Mouse (Mus musculus) heart, postnatal 36 days (tissue): ENCODE measurements around the gene Pik3cb. TPM values are rescaled to one million over a fixed set of nuclear protein-coding genes. Genes with fewer than 3 reads are reported as not detected.

ENCODE experiments used
- DNase-seq, 2 experiments: peaks; one replicate each; pipeline ENCODE4 v3.0.0; 2021 to 2022
- intact Hi-C: fragments of 180-260 bp; cut with DNase I; formaldehyde crosslinking; loops from one replicate; pipeline ENCODE4 v1.15.1; 2025
- total RNA-seq, 2 experiments: library from RNA; stranded (reverse); gene quantifications; 2 replicates each; pipeline ENCODE4 v1.2.3; 2021

Pik3cb gene
- total RNA-seq, 2 experiments from 2014 or later, result 10.8 to 11.6 TPM

DNA sequence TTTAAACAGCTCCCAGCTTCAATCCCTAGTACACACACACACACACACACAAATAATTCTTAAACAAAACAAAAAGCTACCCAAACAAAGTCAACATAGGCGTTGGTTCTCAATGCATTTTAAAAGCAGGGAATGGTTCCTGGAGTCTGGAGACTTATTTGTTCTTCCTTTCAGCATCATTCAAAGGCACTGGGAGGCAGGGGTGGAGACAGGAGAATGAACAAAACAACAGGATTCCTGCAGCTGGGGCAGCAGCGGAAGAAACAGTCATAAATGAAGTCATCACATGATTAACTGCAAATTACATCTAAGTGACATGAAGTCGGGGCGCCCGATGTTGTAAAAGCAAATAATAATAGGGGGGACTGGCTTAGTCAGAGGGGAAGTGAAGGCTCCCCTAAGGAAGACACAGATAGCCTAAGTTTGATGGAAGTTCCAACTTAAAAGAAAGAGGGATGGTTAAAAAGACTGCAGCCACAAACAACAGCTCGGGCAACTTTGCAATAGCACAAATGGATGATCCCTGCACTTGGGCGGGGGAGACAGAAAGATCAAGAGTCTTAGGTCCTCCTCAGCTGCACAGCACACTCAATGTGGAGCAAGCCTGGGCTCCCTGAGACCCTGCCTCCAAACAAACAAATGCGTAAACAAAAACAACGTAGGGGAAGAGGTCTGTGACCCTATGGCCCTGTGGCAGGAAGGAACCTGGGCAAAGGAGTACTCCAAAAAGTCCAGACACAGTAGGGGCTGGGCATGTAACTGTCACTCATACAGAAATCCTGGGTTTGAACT lies 12.5 kb upstream of the Pik3cb start:
- DNase-seq, result no peak
- intact Hi-C loops, result no loop called here

DNA sequence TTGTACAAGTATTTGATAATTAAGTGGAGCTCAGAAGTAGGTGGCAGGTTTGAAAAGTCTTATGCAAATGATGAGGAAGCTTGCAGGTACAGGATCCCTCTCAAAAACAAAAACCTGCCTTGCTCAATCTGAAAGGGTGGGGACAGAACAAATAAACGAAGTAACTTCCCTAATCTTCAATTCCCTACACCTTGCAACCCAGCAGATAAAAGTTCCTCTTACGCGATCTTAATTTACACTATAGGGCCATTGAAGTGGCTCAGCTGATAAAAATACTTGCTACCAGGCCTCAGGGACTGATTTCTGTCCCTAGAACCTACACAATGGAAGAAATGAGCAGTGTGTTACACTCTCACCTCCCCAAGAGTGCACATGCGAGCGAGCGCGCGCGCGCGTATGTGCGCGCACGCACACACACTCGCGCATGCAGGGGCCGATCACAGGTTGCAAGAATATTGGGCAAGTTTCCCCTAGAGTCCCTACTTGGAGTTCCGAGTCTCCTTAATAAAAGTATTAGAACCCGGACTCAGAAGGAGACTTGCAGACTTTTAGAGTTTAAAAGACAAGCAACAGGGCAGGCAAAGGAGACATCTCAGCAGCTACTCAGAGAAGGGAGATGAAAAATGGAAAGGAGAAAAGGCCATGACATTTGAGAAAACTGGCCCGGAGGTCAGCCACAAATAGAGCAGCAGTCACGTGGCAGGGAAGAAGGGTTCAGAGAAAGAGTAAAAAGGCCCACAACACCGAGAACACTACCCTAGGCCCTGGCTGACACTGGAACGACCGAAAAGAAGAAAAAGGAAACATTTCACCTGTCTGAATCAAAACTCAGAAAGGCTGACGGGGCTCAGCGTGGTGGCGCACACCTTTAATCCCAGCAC lies 6.7 kb upstream of the Pik3cb start:
- intact Hi-C loops, result no loop called here
- no peak for DNase-seq

DNA sequence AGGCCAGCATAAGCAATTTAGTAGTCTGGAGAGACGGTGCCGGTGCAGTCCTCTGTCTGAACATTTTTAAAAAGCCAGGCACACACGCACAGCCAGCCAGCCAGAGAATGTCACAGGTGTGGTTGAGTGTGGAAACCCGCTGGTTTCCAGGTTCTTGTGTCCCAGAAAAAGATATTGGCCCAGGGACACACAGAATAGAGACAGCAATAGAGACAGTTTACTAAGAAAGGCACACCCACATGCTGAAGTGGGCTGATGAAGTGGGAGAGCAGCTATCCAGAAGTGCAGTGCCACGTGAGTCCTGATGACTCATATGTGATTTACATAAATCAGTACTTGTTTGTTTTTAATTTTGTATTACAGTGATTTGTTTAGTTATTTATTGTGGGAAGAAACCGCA lies 5.3 kb upstream of the Pik3cb start:
- intact Hi-C loops, result no loop called here
- no peak for DNase-seq

DNA sequence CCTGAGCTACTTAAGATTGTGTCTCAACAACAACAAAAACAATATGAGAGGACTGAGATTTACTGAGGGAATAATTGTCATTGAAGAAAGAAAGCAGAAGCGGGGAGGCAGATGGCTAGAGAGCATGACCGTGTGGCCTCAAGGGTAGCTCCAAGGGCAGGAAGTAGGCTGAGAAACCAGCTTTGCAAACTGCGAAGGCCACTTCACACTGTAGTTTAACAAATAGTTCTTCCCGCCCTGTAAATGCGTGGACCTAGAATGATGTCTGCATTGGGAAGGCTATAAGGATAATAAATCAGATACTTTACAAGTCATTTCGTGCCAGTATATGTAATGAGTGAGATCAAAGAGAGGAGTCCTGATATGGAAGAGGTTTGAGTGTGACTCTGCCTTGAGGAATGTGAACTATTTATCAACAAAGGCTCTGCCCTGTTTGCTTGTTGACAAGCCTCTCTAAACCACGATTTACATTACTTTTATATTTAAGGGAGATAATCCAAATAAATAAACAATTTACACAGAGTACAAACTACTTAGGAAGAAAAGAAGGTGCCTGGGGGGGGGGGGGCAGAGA lies 4.1 kb upstream of the Pik3cb start:
- DNase-seq, result no peak
- intact Hi-C loops, result no loop called here

DNA sequence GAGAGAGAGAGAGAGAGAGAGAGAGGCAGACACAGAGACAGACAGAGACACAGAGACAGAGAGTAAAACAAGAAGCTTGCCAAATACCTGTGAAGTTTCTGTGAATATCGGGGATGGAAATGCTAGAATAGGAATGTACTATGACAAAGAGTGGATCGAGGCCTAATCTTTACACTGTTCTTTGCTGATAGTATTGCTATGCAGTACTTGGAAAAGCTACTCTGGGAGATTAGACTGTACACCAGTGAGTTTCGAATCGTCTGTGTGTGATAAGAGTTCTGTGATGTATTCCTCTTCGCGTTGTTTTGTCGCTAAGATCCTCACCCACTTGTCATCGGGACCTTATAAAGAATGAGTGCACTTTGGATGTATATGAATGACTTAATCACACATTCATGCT lies 1.2 kb upstream of the Pik3cb start:
- no peak for DNase-seq
- intact Hi-C loops, result loop anchor here (2.0 kb wide), 2 partner anchors 43 to 101 kb away; partner anchors contain the start of gene Cep70

DNA sequence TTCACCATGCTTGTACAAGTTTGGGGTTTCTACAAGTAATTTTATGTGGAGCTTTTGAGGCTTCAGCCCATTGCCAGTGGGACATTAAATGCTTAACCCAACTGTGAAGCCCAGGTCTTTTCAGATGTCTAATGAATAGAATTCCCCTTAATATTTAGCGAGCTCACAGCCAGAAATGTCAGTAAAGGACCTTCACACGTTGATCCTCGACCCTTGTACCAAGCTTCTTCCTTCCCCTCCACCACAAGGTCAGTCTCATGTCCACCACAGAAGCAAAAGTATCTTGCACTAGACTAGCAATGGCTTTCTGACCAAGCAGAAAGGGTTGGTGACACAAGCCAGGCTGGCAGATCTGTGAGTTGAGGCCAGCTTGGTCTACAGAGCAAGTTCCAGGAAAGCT lies 750 bp upstream of the Pik3cb start:
- intact Hi-C loops, result loop anchor here (2.0 kb wide), 2 partner anchors 42 to 102 kb away; partner anchors contain the start of gene Cep70
- no peak for DNase-seq

DNA sequence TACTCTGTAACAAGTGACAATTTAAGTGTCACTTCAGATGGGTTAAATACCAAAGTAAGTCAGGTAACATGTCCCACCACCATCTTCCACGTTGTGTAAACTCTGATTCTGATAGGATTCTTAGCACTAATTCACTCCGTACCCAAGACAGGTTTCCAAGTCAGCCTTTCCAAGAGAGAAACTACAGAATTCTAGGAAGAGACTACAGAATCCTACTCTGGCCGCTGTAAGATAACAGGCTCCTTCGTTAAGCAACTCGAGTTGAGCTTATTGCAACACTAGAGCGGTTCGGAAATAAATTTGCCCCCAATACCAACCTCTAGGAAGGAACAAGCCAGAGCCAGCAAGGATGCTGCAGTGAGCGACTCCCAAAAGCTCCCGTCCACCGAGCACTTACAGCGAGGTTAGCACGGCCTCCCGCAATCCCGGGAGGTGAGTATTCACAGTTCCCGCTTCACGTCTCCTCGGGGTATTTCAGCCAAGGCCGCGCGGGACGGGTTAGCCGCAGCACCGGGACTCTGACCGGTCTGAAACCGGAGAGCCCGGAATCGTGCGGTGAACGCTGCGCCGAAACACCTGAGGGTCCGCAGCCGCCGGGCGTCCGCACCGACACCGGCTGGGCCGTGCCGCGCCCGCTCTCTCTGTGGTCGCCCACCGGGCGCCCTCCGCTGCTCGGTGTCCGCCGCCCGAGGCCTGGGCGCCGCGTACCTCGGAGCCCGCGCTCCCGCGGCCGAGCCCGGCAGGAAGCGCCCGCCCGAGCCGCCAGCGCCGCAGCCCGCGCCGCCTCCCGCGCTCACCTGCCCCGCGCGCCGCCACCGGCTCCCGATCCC lies 1.0 kb downstream of the Pik3cb start:
- intact Hi-C loops, result loop anchor here (2.0 to 10.0 kb wide), 3 partner anchors 41 to 295 kb away; partner anchors contain the start of genes Cep70 and Mras
- peak in 1 of 2 experiments; percentile 34 for DNase-seq

DNA sequence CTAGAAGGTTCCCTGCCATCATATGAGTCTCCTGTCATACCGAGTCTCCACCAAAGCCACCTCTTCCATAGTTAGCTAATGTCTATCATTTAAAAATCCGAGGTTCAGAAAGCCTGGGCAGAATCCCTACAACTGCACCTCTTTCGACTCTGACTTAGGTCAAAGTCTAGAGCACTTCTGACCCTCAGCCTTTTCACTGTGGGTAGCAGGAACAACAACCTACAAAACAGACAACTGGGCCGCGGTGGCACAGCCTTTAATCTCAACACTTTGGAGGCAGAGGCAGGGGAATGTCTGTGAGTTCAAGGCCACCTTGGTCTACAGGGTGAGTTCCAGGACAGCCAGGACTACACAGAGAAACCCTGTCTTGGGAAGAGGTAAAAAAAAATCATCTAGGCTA lies 3.1 kb downstream of the Pik3cb start:
- DNase-seq, result no peak
- intact Hi-C loops, result loop anchor here (10.0 kb wide), 1 partner anchor 298 kb away; the partner anchor contains the start of gene Mras

DNA sequence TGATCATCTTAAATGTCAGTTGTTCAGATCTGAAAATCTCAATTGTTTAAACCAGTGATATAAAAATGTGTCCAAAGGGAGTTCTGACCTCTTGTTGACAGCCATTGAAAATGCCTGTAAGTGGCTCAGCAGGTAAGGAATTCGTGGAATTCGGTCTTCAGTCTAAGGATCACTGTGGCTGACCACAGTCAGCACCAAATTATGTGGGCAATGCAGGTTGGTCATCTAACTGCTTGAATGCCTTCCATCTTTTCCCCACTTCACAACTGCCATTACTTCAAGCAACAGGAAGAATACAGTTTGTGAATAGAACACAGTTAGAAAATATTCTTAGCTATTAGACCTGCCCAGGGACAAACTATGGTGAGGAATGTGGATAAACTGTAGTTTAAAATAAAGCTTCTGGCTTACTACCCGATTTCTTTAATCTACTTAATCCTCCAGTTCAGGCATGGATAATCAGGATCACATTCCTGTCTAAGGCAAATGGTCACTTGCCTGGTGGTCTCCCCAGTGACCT lies 8.4 kb downstream of the Pik3cb start:
- intact Hi-C loops, result loop anchor here (10.0 kb wide), 1 partner anchor 303 kb away; the partner anchor contains the start of gene Mras
- no peak for DNase-seq

DNA sequence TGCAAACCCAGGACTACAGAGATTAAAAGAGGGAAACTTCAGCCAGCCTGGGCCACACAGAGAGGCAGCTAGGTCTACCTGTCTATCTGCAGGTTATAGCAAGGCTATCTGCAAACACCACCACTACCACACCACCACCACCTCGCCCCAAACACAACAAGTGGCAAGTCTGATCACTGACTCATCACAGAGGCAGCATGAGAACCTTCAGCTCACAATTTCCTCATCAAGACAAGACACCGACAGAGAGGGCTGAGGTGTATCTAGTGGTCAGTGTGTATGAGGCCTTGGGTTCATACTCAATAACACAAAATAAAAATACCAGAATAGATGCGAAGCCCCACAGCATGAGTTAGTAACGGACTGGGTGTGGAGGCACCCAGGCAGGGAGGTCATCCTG lies 9.3 kb downstream of the Pik3cb start:
- DNase-seq, result no peak
- intact Hi-C loops, result loop anchor here (10.0 kb wide), 1 partner anchor 304 kb away; the partner anchor contains the start of gene Mras

DNA sequence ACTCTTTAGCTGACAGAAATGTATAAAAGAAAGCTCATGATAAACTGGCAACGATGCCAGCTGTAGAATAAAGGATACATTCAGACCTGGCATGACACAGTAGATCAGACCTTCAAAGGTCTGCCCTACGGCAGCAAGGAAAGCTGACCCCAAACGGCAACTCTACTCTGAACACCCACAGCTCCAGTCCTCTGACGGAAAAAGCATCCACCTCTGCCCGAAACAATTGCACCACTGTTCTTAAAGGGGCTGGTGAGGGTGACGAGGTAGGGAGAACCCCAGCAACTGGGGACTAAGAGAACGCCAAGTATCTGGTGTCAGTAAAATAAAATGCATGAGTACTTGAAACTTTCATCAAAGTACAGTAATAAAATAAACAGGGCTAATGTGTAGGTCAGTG lies 12.8 kb downstream of the Pik3cb start:
- intact Hi-C loops, result no loop called here
- DNase-seq, result no peak

DNA sequence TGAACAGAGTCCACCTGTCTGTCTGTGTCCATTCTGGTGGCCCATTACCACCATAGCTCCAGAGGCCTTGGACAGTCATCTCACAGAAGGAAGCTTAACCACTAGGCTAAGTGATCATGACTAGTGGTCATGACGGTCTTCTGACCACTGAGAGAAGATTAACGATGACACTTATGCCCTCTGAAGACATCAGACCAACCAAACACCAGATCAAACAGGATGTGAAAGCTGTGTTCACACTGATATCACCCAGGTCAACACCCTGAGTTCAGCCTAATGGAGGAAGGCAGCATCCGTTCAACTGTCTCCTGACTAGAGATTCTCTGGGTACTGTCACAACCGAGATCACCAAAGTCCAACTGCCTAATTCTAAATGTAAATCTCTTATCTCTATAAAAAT lies 17.7 kb downstream of the Pik3cb start:
- intact Hi-C loops, result no loop called here
- DNase-seq, result no peak

DNA sequence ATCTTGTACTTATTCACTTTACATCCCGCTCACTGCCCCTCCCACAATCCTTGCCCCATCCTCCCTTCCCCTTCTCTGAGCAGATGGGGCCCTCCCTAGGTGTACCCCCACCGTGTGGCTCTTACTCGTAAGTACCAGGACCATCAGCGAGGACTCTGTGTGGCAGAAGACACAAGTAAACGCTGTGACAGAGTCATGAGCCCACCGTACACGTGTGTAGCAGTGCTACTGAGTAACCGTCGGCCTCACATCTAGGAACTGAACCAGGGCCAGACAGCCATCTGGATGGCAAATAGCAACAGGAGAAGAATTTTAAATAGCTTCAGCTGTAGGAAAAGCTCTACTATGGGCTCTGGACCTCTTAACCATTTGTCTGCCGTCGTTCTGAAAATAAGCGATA lies 28.0 kb downstream of the Pik3cb start:
- no peak for DNase-seq

DNA sequence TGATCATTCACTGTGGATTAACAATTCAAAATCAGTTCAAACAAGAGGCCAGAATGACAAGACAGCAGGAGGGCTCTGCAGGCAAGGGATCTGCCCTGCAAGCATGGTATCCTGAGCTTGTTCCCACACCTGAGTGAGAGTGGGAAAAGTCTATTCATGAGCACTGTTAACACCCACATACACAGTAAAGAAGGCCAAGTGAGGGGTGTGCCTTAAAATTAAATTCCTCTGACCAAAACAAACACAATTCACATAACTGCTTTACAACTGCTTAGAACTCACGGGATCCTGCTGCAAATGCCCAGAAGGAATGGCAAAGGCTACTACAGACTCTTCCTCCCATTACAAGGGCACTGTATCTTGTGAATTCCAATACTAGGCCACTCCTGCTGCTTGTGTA lies 29.3 kb downstream of the Pik3cb start:
- intact Hi-C loops, result no loop called here
- no peak for DNase-seq

More for the DNA sequence above, 28.0 kb downstream of the Pik3cb start:
- intact Hi-C loops, result no loop called here

DNA sequence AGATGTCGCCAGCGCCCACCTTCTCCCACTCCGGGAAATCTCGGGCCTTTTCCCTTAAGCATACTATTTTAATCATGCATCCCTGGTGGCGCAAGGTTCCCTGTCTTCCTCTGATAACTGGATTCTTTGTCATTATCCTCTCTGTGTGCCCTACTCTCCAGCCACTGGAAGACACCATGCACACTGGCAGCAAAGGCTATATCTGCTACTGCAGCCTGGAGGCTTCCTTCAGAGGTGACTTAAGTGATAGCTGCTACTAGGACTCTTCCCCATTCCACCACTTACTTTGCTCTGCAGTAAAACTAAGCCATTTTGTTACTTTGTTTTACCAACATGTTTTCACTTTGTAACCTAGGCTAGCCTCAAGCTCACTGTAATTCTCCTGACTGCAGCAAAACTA lies 30.2 kb downstream of the Pik3cb start:
- DNase-seq, result no peak
- intact Hi-C loops, result no loop called here

DNA sequence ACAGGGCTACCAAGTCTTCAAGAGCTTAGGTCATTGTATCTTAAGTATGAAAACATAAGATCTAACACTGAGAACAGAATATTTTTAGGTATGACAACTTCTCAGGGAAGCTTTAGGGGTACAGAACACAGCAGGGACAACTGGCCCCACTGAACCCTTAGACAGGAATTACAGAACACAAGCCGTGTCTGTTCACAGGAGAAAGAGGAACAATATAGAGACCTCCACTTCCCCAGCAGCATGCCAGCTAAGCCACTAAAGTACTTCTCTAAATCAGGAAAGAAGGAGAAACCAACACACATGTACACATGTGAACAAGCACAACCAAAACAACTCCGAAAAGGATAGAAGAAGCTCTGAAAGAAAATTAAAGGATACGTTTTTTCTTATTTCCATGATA lies 30.8 kb downstream of the Pik3cb start:
- no peak for DNase-seq
- intact Hi-C loops, result no loop called here

DNA sequence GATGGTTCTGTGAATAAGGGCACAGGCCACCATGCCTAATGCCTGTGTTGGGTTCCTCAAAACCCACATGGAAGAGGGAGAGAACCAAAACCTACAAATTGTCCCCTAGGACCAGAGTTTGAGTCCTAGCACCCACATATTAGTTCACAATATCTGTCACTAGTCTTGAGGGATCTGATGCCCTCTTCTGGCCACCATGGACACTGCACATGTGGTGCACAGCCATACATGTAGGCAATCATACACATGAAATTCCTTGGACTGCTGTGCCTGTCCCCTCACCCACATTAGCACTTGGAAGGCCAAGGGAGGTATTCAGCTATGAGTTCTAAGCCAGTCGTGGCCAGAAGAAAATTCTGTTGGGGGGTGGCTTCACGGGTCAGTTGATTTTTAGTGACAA lies 36.0 kb downstream of the Pik3cb start:
- intact Hi-C loops, result no loop called here
- no peak for DNase-seq

DNA sequence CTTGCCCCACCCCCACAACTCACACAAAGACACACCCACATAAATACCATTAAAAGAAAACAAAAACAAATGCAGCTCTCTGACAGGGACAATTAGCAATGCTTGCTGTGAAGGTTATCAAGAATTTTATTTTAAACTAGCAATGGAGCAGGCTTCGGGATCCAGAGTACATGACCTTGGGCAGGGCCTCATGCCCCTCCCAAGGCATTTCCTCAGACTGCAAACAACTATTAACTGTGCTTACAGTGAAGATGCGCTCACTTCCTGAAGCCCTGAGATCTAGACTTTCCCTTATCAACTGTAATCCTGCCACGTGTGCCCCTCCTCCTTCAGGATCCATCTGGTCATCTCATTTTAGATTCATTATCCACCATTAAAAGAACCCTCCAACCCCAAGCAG lies 36.6 kb downstream of the Pik3cb start:
- no peak for DNase-seq
- intact Hi-C loops, result no loop called here

DNA sequence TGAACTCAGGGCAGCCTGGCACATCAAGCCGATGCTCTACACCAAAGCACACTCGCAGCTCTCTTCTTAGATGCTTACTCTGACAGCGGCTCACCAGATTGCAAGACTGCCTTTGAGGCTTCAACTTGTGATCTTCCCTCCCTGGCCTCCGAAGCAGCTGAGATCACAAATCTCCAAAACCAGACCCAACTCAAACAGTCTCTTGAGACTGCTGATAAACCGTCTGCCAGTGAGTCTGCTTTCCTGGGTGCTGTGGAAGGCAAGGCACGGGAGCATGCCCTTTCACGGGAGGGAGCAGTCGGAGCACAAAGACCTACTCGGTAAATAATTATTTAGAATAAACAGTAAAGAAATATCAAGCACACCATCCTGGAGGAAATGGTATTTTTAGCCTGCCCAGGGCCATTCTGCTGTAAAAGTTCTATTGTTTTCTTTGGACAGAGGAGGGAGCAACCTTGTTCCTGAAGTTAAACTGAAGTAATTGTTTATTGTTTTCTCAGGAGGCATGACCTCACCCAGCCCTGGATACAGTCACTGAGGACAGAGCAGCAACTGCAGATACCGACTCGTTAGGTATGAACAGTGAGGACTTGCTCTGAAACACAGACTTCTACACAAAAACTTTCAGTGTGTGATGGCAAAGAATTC lies 41.8 kb downstream of the Pik3cb start:
- intact Hi-C loops, result loop anchor here (2.0 kb wide), 1 partner anchor 42 kb away; the partner anchor contains the start of gene Pik3cb
- peak in 1 of 2 experiments; percentile 17 for DNase-seq
